ENCODE assay signal across 24 mouse cellular contexts in the genomic region with DNA sequence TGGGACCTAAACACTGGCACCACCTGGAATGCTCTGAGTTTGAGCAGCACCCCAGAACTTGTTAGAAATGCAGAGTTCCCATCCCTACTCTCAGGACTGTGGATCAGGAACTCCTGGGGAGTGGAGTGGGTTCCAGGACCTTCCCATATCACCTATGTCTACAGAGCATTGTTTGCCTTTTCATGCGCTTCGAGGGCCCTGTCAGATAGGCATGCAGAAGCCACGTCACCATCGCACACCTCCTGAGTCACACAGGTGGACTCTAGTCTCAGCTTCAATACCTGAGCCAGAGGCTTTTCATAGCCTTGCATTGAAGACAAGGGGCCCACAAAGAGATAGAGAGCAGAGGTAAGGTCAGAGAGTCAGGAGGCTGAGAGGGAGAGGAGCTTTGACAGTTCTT. TPM values are rescaled to one million over a fixed set of nuclear protein-coding genes. Genes with fewer than 3 reads are reported as not detected.
DNase-seq lines count a peak whose midpoint lies in the region; ATAC-seq and TF ChIP-seq lines count a peak whose summit lies in the region.
"Had no signal": no experiment of that assay in that cellular context is flagged by ENCODE, and none has a peak within 500 bp of the region (broad histone marks: within the 10 kb centered on the region; RNA-seq: fewer than 3 reads in every experiment).

No protein-coding gene starts in this region.

- no peak for ATAC-seq in forebrain, embryonic 13.5 days
- no peak for ATAC-seq in forebrain, embryonic 14.5 days

- no peak for TF ChIP-seq CTCF in left cerebral cortex, adult 2 months (IDR thresholded peaks at IDR 0.05)
- TF ChIP-seq CTCF in cortical plate, adult 2 months (IDR thresholded peaks at IDR 0.05; ENCODE audit: extremely low read depth, insufficient read depth, low read length) = no peak

- no peaks in the 10 kb centered on the region for H3K27me3 ChIP-seq in forebrain, embryonic 13.5 days
- no peaks in the 10 kb centered on the region for H3K27me3 ChIP-seq in forebrain, embryonic 14.5 days (replicated peaks; ENCODE audit: control insufficient read depth, insufficient read depth, low read length)
- H3K27me3 ChIP-seq: limb, embryonic 15.5 days; neural tube, embryonic 13.5 days had no signal

- H3K4me2 ChIP-seq in forebrain, embryonic 13.5 days = no peak overlapping the region
- no peak overlapping the region for H3K4me2 ChIP-seq in forebrain, embryonic 14.5 days (ENCODE audit: low read length)
- H3K4me2 ChIP-seq: heart, embryonic 15.5 days; hindbrain, embryonic 13.5 days; kidney, embryonic 15.5 days; limb, embryonic 15.5 days; liver, embryonic 13.5 days; neural tube, embryonic 13.5 days had no signal

- DNase-seq in cerebellum, adult 11-12 months = peak; percentile 23
- no peak for DNase-seq in cerebellum, postnatal 36 days
- no peak for DNase-seq in forebrain, embryonic 14.5 days (ENCODE audit: low spot score)
- DNase-seq in left cerebral cortex, adult 2 months (ENCODE audit: extremely low spot score in 1 of 2, low spot score in 2 of 2) = no peak
- DNase-seq in left cerebral cortex, postnatal 14 days (ENCODE audit: low spot score in 2 of 2) = no peak
- no peak for DNase-seq in right cerebral cortex, postnatal 10 days (ENCODE audit: low spot score in 2 of 2)
- DNase-seq: adrenal gland, adult 8-10 months; gastrocnemius, postnatal 25 days; heart, adult 11 months; kidney, adult 18-20 months; kidney, postnatal 25 days; liver, embryonic 13.5 days; lung, adult 18-20 months; lung, postnatal 14 days had no signal

- TF ChIP-seq POLR2A in cortical plate, adult 2 months (IDR thresholded peaks at IDR 0.05; ENCODE audit: extremely low read depth, insufficient read depth, low read length) = no peak

- no peaks in the 10 kb centered on the region for H3K9me3 ChIP-seq in forebrain, embryonic 13.5 days (replicated peaks)
- no peaks in the 10 kb centered on the region for H3K9me3 ChIP-seq in forebrain, embryonic 14.5 days (replicated peaks; ENCODE audit: control insufficient read depth, low read length)
- H3K9me3 ChIP-seq: G1E; heart, embryonic 10.5 days; heart, embryonic 15.5 days; hindbrain, embryonic 13.5 days; kidney, embryonic 15.5 days; limb, embryonic 10.5 days; limb, embryonic 15.5 days; liver, embryonic 13.5 days; neural tube, embryonic 13.5 days had no signal

- 88% methylated on average over 4 of the region's 4 CpGs for WGBS in forebrain, embryonic 13.5 days
- WGBS in forebrain, embryonic 14.5 days = 90% methylated on average over 4 of the region's 4 CpGs

- peak overlapping the region; percentile 65; the same call in 1 of the 2 replicates for H3K27ac ChIP-seq in forebrain, embryonic 13.5 days
- H3K27ac ChIP-seq in forebrain, embryonic 14.5 days (ENCODE audit: low read depth, low read length) = no peak overlapping the region
- H3K27ac ChIP-seq in left cerebral cortex, adult 2 months = peak overlapping the region; percentile 78
- H3K27ac ChIP-seq in cortical plate, adult 2 months (ENCODE audit: insufficient read depth, low read length) = peak overlapping the region; percentile 61
- H3K27ac ChIP-seq: heart, embryonic 10.5 days; heart, embryonic 15.5 days; kidney, embryonic 15.5 days; limb, embryonic 10.5 days; limb, embryonic 15.5 days; liver, embryonic 13.5 days; neural tube, embryonic 13.5 days had no signal

- intact Hi-C loops in left cerebral cortex, adult 2 months (cut with DNase I) = loop anchor here (2.0 kb wide), 1 partner anchor 199 kb away; no protein-coding TSS in a partner anchor
- intact Hi-C loops in left cerebral cortex, postnatal 14 days (cut with DNase I) = no loop called here

- no peak overlapping the region for H3K9ac ChIP-seq in forebrain, embryonic 13.5 days
- H3K9ac ChIP-seq in forebrain, embryonic 14.5 days (ENCODE audit: low read length) = no peak overlapping the region
- H3K9ac ChIP-seq: heart, embryonic 15.5 days; hindbrain, embryonic 13.5 days; kidney, embryonic 15.5 days; limb, embryonic 15.5 days; liver, embryonic 13.5 days; neural tube, embryonic 13.5 days had no signal

- no peaks in the 10 kb centered on the region for H3K36me3 ChIP-seq in forebrain, embryonic 13.5 days (ENCODE audit: poor library complexity, severe bottlenecking)
- H3K36me3 ChIP-seq in forebrain, embryonic 14.5 days (ENCODE audit: control insufficient read depth, insufficient read depth, low read length) = no peaks in the 10 kb centered on the region
- H3K36me3 ChIP-seq: G1E; heart, embryonic 10.5 days; heart, embryonic 15.5 days; hindbrain, embryonic 13.5 days; kidney, embryonic 15.5 days; limb, embryonic 10.5 days; limb, embryonic 15.5 days; liver, embryonic 13.5 days; neural tube, embryonic 13.5 days had no signal

- no peak overlapping the region for H3K4me3 ChIP-seq in forebrain, embryonic 13.5 days
- H3K4me3 ChIP-seq in forebrain, embryonic 14.5 days (ENCODE audit: low read depth, low read length) = no peak overlapping the region
- no peak overlapping the region for H3K4me3 ChIP-seq in left cerebral cortex, adult 2 months
- no peak overlapping the region for H3K4me3 ChIP-seq in cortical plate, adult 2 months (ENCODE audit: insufficient read depth, low read length)
- H3K4me3 ChIP-seq: heart, embryonic 10.5 days; heart, embryonic 15.5 days; hindbrain, embryonic 13.5 days; kidney, embryonic 15.5 days; limb, embryonic 10.5 days; limb, embryonic 15.5 days; liver, embryonic 13.5 days; neural tube, embryonic 13.5 days had no signal

- peaks cover 66% of the 10 kb centered on the region for H3K4me1 ChIP-seq in forebrain, embryonic 13.5 days
- H3K4me1 ChIP-seq in forebrain, embryonic 14.5 days (ENCODE audit: control insufficient read depth, insufficient read depth, low read length) = peaks cover 40% of the 10 kb centered on the region
- H3K4me1 ChIP-seq in cortical plate, adult 2 months (ENCODE audit: control insufficient read depth, insufficient read depth, low read length) = peaks cover 12% of the 10 kb centered on the region
- H3K4me1 ChIP-seq: heart, embryonic 10.5 days; heart, embryonic 15.5 days; liver, embryonic 13.5 days had no signal

RNA-seq across cellular contexts. Expression of a gene that starts 7.0 kb away (rescaled TPM):
- polyA plus RNA-seq in forebrain, embryonic 13.5 days (2015; fragmentation: Nextera tagmentation; extraction: Ambion mirVana) = 35.5 and 37.0 TPM in 2 replicates
- polyA plus RNA-seq in forebrain, embryonic 14.5 days (2014; fragmentation: Nextera tagmentation; extraction: Ambion mirVana) = 29.0 and 33.2 TPM in 2 replicates
- total RNA-seq in left cerebral cortex, adult 2 months (2021) = 100 to 1,000 TPM; 178 to 185 TPM
- total RNA-seq in left cerebral cortex, postnatal 14 days (2021) = 100 to 1,000 TPM; 142 to 155 TPM
- 130 and 131 TPM in 2 replicates for polyA plus RNA-seq in cortical plate, adult 2 months (2012; rRNA removed)
- polyA plus RNA-seq: G1E had no signal
